Mouse (Mus musculus) bone marrow, adult 2 months (tissue): ENCODE measurements around the gene Yy1.

ENCODE experiments used
- CTCF ChIP-seq: fragments of 200-500 bp; IDR thresholded peaks from 2 replicates; pipeline ENCODE4 v1.5.1; 2011; ENCODE audit warnings: low read length, control low read depth; ENCODE audit not compliant: control insufficient read depth, insufficient read depth
- POLR2A ChIP-seq: fragments of 200-500 bp; IDR thresholded peaks from 2 replicates; pipeline ENCODE4 v1.6.1; 2011; ENCODE audit warnings: low read depth, mild to moderate bottlenecking, control low read depth, low read length, borderline replicate concordance; ENCODE audit not compliant: control insufficient read depth

DNA sequence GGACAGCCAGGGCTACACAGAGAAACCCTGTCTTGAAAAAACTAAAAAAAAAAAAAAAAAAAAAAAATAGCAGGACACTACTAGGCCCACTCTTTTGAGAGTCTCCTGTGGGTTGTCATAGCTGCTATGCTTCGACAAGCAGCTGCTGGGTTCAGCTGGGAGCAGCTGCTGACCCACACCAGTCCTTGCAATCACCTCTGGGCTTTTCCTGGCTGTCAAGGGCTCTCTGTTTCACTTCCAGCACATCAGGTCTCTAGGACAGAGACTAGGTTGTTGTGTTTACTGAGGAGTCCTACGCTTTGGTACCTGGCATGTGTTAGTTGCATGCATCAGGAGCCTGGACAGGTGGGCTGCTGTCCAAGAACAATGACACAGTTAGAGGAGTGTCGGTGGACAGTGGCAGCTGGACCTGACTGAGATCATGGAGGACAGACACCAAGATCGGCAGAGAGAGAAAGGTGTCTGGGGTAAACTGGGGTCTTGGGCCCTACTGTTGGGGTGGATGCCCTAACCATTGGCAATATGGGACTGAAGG lies 56.8 kb downstream of the Yy1 start:
- TF ChIP-seq CTCF = no peak
- no peak for TF ChIP-seq POLR2A
